Mouse (Mus musculus) B cell, adult 2 months (primary cell): ENCODE data around the gene Trim23.
"Not testable (repeated sequence)": the region's sequence is repeated elsewhere in the genome, so short reads cannot be mapped to it uniquely, and the experiment has no call there.

Experiments used
- DNase-seq, 2 experiments: peaks; one replicate each; pipeline ENCODE4 v3.0.0; 2022

The Trim23 gene

DNA sequence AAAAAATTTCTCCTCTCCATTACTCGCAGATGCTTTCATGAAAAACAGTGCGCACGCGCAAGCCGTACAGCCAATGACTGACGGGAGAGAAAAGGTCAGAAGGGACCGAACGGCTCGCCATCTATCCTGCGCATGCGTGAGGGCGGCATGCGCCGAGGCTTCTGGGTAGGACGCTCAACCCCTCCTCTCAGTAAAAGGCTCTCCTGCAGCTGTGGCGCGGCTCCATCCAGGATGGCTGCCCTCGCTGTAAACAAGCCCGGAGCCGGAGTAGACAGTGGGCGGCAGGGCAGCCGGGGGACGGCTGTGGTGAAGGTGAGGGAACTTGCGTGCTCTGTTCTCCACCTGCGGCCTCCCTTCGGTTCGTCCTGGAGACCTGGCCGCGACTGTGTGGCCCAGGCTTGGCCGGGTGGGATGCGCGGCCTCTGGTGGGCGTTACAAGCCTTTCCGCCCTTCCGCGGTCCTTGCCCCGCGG is at the start of gene Trim23:
TSS of gene Trim23 (plus strand) at position 148 of the 472 bp plus-strand sequence.
- peak; percentile 91 to 92 for DNase-seq

DNA sequence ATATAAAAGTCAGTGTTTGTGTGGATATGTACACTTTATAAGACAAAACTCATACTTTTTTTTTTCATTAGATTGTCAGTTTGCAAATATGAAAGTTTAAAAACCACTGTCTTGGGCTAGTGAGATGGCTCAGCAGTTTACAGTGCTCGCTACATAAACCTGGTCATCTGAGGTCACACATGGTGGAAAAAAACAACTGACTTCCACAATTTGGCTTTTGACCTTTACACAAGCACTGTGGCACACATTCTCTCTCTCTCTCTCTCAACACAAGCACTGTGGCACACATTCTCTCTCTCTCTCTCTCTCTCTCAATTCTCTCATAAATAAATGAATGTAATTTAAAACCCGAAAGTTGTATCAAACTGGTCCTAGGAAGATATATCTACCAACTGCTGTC is 46.0 kb upstream of the Trim23 start:
- DNase-seq = no peak

DNA sequence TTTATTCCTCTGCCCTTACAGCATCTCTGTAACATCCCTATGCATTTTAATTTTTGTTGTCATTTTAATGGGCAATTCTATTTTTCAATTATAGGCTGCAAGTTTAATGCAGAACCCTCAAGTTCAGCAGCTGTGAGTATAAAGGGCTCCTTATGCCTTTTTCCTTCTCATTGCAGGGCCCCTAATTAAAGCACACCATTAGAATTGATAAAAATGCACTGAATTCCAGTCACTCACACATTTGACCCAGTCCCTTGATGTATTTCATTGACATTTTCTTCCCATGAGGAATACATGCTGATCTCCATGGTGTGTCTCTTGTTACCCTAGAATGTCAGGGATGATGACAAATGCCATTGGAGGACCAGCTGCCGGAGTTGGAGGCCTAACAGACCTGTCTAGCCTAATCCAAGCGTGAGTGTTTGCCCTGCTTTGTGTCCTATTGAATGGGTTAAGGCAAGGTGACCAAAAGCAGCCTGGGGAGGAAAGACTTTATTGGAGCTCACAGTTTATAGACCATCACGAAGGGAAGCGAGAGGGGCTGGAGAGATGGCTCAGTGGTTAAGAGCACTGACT is 44.0 kb upstream of the Trim23 start:
- no peak for DNase-seq

DNA sequence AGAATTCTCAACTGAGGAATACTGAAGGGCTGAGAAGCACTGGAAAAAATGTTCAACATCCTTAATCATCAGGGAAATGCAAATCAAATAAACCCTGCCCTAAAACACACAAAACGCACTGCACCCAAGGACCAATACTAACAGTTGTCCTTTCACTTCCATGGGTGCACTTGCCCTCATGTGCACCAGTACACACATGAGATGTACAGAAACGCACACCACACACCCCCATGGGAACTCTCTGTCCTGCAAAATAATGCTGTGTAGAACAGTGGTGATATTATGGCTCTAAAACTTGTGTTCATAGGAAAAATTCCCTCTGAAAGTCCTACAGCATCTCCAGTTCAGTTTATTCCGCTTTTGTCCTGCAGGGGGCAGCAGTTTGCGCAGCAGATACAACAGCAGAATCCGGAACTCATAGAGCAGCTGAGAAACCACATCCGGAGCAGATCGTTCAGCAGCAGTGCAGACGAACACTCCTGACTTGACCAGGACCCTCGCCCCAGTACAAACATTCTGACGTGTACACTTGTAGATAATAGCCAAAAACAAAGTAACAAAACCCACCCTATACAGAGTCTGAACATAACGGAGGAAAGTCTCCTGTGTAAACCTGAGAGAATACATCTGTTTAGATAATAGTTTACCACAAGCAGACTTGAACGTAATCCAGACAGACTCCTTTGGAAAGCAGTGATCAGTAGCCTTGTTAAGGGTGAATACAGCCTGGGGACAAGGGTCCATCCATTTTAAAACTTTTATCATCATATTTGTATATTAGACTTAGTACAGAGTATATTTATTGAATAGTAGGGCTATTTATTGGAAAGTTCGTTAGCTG is 39.0 kb upstream of the Trim23 start:
- DNase-seq = peak; percentile 87 to 89

- no peak for DNase-seq
These were observed 33.7 kb upstream of the Trim23 start for GRCm38 (mm10) chr13:104144871-104145270.

GRCm38 (mm10) chr13:104145646-104146045 is 33.0 kb upstream of the Trim23 start:
- DNase-seq = no peak

GRCm38 (mm10) chr13:104154180-104154579 is 24.4 kb upstream of the Trim23 start:
- DNase-seq = no peak

DNA sequence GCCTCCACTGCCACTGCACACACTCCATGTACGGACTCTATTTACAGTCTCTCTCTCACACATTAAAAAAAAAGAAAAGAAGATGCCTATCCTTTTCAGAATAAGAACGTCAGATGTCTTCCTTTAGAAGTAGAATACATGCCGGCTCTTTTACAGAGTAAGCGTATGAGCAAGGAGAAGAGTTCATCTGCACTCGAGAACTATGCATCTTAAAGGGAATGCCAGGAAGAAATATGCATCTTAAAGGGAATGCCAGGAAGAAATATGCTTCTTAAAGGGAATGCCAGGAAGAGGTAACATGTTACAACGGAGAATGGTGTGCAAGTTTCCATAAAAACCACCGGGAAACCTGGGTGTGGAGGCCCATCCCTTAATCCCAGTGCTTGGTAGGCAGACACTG is 23.5 kb upstream of the Trim23 start:
- DNase-seq = no peak

GRCm38 (mm10) chr13:104155686-104156085 is 22.9 kb upstream of the Trim23 start:
- no peak for DNase-seq

DNA sequence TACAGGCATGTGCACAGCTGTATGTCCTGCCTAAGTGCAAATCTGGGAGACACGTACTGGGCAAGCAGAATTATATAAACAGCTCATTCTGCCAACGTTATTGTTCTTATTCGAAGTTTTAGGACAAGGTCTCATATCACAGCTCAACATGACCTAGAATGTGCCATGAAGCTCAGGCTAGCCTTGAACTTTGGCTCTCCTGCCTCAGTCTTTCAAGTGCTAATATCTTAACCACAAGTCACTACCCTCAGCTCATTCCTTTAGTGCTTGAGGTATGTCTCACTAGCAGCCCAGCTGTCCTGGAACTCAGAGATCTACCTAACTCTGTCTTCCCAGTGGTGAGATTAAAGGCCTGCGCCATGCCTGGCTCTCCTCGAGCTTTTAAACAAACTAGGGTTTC is 6.9 kb upstream of the Trim23 start:
- no peak for DNase-seq

DNA sequence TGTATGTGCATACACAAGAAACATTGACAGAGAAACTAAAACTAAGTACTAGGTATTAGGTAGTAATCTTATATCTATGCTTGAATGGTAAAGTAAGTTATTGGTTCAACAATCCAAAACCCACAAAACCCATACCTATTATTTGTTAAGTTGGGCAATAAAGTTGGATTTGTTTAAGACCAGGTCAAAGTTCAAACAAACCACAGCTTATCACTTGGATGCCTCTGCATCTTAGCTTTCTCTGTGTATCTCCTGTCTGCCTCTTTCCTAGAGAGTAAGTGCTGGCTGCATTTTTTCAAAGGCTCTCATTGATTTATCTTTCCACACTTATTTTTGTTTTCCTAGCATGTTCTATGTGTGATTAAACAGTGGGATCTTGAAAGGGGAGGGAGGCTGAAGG is 6.1 kb upstream of the Trim23 start:
- DNase-seq = no peak

- DNase-seq = no peak
These were observed 1.7 kb upstream of the Trim23 start for GRCm38 (mm10) chr13:104176874-104177273.

DNA sequence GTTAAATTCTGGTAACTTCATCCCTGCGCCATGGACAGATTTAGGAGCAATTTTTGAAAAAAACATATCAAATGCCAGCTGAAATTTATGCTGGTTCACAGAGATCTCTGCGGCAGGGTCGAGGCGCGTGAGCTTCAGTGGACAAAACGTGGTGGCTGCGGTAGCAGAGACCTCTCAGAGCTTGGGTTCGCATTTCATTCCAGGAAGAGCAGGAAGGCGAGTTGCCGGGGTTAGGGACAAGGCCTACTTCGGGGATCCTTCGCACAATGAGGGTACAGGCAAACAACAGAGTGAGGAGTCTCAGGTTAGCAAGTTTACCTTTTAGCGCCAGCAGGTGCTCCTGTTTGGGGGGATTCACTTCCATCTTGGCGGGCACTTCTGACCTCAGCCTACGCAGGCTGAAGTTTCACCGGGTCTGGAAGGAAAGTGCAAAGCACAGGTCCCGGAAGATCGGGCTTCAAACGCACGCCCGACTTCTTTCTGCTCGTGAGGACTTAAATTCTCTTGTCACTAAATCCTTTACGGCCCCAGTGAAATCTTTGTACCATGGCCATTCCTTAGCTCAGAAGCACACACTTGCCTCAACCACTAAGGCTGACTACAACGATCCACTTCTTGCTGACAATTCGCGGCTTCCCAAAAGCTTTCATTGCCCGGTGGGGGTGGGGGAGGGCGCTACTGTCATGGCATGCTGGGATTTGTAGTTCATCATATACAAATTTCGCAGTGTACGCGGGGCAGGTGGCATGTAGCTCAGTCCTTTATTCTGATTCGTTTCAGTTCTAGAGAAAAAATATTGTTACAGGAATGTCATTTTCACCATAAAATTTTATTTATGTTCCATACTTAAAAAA is 574 bp upstream of the Trim23 start, which contains the start of gene Trappc13:
TSS of gene Trappc13 (minus strand) at position 674 of the 854 bp plus-strand sequence.
- peak in 1 of 2 experiments; percentile 84 for DNase-seq

DNA sequence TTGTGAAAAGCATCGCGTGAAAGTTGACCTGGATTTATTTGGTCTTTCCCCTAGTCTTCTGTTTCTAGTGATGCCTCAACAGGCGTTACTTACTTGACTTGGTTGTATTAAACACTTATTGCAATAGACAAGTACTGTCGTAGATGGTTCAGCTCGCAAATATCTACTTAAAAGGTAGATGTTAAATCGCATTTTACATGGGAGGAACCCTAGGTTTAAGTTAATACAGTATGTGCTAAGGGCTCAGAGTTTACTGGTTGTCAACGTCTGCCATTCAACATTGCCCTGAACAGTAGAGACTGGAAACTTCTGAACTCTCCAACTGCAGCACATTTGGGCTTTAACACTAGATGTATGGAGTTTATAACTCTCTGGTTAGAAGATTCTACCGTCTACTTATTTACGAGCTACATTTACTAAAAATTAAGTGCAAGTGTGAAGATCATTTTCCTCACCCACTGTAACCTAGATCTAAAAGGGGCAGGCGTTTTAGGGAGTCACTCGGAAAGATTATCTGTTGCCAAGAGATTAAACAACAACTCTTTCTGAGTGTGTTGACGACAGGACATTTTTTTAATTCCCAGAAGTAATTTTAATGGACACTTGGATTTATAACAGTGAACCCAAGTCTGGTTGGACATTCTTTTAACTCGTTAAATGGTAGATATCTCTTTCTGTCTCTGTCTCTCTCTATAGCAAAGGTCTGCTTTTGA is 735 bp downstream of the Trim23 start:
- no peak for DNase-seq

DNA sequence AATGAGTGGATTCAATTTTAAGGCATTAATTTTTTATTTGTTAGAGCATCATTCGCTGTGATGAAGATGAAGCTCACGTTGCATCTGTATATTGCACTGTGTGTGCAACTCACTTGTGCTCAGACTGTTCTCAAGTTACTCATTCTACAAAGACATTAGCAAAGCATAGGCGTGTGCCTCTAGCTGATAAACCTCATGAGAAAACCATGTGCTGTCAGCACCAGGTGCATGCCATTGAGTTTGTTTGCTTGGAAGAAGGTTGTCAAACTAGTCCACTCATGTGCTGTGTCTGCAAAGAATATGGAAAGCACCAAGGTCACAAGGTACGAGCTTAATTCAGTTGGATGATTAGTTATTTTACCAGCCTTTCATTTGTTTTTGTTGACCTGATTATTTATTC is 8.8 kb downstream of the Trim23 start:
- DNase-seq = no peak

GRCm38 (mm10) chr13:104195891-104196290 is 17.3 kb downstream of the Trim23 start:
- DNase-seq = not testable (repeated sequence)

DNA sequence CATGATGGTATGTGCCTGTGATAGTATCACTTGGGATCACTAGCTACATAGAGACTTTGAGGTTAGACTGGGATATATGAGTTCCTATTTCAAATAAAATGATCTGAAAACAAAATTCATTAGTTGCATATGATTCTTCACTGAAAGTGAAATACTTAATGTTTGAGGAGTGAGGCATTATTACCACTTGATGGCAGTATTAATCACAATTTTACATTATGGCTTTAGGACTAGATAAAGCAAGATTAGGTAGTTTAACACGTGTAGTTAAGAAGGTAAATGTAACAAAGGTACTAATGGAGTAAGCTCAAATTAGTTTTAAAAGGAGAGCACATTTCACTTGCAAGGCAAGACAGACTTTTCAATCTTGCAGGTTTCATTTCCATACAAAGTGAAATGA is 25.7 kb downstream of the Trim23 start:
- DNase-seq = no peak

DNA sequence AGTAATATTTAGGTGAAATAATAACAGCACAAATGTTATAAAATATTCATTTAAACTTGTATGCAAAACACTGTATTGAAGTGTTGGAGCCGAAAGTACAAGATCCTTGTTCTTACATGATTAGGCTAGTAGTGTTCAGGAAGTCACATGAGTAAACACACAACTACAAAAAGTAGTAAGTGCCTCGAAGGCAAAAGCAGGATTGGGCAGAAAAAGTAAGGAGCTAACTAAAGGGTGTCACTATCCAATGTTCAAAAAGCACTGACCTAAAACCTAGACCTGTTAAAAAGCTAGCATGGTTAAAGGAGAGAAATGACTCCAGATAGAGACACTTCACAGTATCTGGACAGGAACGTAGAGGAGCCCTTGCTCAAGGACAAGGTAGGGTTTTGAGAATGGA is 48.9 kb downstream of the Trim23 start:
- no peak for DNase-seq

DNA sequence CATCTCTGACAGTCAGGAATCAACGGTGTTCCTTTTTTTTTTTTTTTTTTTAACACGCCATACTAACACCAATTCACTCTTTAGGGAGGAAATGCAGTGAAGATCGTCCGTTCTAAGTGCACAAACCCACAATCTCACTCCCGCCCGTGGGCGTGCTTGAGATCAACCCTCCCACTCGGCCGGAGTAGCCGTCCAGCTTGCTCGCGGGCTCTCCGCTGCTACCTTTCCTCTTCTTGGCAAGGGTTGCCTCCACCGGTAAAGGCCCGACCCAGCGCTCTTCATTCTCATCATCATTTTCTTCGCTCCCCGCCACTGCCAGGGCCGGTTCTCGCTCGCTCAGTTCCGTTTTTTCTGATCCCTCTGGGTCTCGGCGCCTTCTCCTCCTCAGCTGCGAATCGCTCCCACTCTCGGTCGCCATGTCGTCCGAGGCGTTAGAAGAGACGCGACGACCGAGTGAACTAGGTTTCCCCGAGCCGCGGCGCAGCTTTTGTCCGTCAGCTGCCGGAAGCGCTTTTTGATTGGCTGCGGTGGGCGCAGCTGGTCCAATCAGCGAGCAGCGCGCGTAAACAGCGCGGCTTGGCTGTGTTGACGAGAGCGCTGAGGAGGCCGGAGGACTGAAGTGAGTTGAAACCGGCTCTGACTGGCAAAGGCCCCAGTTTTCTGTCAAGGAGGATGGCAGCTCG is 49.9 kb downstream of the Trim23 start, which contains the start of the genes Cenpk and Ppwd1:
TSS of gene Cenpk (plus strand) at position 228 of the 683 bp plus-strand sequence.
TSS of gene Ppwd1 (minus strand) at position 460 of the 683 bp plus-strand sequence.
- peak; percentile 96 to 97 for DNase-seq

- no peak for DNase-seq
These were observed 50.6 kb downstream of the Trim23 start for GRCm38 (mm10) chr13:104229181-104229580.
